Mouse (Mus musculus): ENCODE measurements at regions not wholly inside any gene's neighbourhood (a gene's known extent, or its start where the extent isn't known, plus 50 kb on each side); places are given as distances from the start of the nearest gene placed in this dataset.

DNA sequence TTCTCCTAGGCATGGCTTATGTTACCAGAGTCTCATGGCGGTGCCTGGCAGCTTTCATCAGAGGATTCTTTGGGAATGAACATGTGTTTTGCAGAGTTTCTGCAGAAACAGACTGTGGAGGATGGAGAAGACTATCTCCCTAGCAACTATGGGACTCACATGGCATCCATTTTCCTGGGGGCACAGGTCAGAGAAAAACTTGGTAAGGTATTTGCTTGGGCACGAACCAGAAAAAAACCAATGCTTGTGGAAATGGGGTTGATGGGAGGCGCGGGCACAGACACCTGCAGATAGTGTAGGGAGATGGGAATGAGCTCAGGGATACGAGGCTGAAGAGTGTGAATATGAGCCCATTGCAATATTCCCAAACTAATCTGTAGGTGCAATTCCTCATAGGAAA, 71.7 kb upstream of the Adcy1 start:
- TF ChIP-seq CTCF (IDR thresholded peaks at IDR 0.05; ENCODE audit: low read depth) (no peak), EP300 (IDR thresholded peaks at IDR 0.05; ENCODE audit: low read depth) (no peak)

All from liver, postnatal 0 days (tissue).